Mouse (Mus musculus): ENCODE measurements around the gene Chchd10.

DNA sequence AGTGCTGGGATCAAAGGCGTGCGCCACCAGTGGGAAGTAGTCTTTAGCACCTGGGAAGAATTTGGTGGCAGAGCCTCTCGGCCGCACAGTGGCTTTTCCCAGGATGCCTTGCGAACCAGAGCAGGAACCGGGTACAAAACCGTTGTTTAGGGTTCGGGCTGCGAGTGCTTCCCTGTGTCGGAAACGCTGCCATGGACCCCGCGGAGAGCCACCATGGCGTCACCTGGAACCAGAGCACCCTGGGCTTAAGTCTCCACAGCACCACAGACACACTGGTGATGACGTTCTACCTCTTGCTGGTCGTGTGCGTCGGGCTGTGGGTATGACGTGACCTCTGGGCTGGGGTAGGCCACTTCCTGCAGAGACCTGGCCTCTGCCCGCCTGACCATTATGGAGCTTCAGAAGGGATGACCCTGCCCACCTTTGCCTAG, 21.5 kb downstream of the Chchd10 start, which contains the start of gene Gm5134:
- TF ChIP-seq CTCF (conservative IDR thresholded peaks at IDR 0.05; ENCODE audit: insufficient read depth, insufficient read length, low read depth, low read length) (no peak), POLR2A (IDR thresholded peaks at IDR 0.05; ENCODE audit: low read depth, low read length) (no peak)
